Mouse (Mus musculus): ENCODE data around the gene Pi4kb. TPM values are rescaled to one million over a fixed set of nuclear protein-coding genes. Genes with fewer than 3 reads are reported as not detected.

The Pi4kb gene
- total and polyA plus RNA-seq, 3 experiments = 24.0 to 39.2 (median 30.7) TPM

DNA sequence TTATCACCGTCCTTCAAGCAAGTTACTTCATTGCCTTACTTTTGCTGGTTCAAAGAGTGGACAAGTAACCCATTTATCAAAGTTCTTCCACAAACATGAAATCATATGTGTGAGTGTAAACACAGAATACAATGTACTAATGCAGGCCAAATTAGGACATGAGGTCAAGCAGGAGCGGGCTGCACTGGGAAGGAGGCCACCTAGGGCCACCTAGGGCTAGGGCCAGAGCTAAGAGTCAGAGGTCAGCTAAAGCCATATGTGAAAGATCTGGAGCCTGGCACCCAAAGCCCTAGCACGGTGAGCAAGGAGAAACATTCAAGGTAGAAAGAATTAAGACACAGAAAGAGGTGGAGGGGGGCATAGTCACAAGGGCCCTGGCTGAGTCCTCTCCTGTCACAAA, 38.5 kb downstream of the Pi4kb start:
- Histone ChIP-seq H3K4me1 (ENCODE audit: control insufficient read depth in 1 of 2, insufficient read depth in 2 of 2) (peaks cover 11 to 49% of the 10 kb centered on the region in 2 experiments), H3K27ac (ENCODE audit: insufficient read depth, low read depth) (no peak overlapping the region), H3K79me2 (replicated peaks; ENCODE audit: control insufficient read depth, extremely low read depth, insufficient read depth, poor library complexity, severe bottlenecking) (peaks cover 9% of the 10 kb centered on the region), H3K4me2 (ENCODE audit: insufficient read depth, low read depth, poor library complexity, severe bottlenecking) (no peak overlapping the region; the same call in 1 of the 2 replicates), H3K9me3 (replicated peaks; ENCODE audit: low read length) (no peaks in the 10 kb centered on the region), H3K9ac (ENCODE audit: insufficient read depth, low read depth) (no peak overlapping the region), H3K27me3 (replicated peaks) (no peaks in the 10 kb centered on the region), H3K4me3 (replicated peaks in 1 of 3; ENCODE audit: low read depth in 2 of 3, low read length in 2 of 3, poor library complexity in 1 of 3) (no peak overlapping the region), H3K36me3 (replicated peaks in 1 of 2; ENCODE audit: control insufficient read depth in 1 of 2, insufficient read depth in 1 of 2, low read length in 1 of 2) (peaks cover 40 to 53% of the 10 kb centered on the region in 2 experiments)
- no peak for DNase-seq (ENCODE audit: extremely low read depth)
- in situ Hi-C loops (cut with MboI; ENCODE audit: low pct_ligation_motif_present, low pct_unique_long_range_greater_than_20kb, low sequenced_read_pairs) (loop anchor here (5.0 kb wide), 1 partner anchor 56 kb away; no protein-coding TSS in a partner anchor), dilution Hi-C loops (cut with MboI; ENCODE audit: extremely low pct_ligation_motif_present, extremely low pct_unique_long_range_greater_than_20kb, low sequenced_read_pairs) (no loop called here)
- TF ChIP-seq SMC3 (IDR thresholded peaks at IDR 0.05; ENCODE audit: low read depth, low read length) (no peak), USF2 (conservative IDR thresholded peaks at IDR 0.05; ENCODE audit: low read depth, low read length) (no peak), POLR2AphosphoS2 (IDR thresholded peaks at IDR 0.05; ENCODE audit: low read depth, low read length) (no peak), MAZ (IDR thresholded peaks at IDR 0.05; ENCODE audit: low read depth, low read length) (no peak), NRF1 (IDR thresholded peaks at IDR 0.05; ENCODE audit: low read depth, low read length) (no peak), HCFC1 (IDR thresholded peaks at IDR 0.05; ENCODE audit: low read depth, low read length) (no peak), ETS1 (conservative IDR thresholded peaks at IDR 0.05; ENCODE audit: low read depth, low read length) (no peak)

DNA sequence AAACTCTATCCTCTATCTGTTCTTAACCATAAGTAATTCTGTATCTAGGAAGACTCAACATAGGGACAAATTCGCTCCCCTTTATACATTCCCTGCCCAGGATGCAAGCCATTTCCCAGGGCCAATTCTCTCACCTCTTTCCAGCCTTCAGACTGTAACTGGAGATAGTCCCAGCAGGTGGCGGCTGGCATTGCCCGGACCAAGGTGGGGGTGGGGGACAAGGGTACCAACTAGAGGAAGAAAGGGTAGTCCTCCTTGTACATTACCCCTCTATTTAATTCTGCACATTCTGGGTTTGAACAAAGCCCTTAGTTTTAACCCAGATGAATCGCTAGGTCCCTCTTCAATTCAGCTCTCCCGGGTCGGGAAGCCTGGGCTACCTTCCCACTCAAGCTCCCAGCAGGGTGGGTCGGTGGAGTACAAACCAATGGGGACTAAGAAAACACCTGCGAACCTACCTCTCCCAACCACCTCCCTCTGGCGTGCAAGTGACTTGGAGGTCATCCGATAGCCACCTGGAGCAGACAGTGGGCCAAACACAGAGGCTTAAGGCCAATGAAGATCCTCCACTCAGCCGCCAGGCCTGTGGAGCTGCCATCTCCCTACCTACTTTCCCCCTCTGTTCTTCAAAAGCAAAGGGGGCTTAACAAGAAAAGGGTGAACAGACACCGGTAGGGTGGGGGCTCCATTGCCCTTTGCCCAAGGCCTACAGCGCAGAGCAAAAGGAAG, 39.3 kb downstream of the Pi4kb start:
- peaks cover 32 to 44% of the 10 kb centered on the region in 2 experiments for H3K36me3 ChIP-seq (replicated peaks in 1 of 2; ENCODE audit: control insufficient read depth in 1 of 2, insufficient read depth in 1 of 2, low read length in 1 of 2)
- 0 out of 2 replicates have a peak, but pooled peaks have one; percentile 15 for TF ChIP-seq SIN3A (IDR thresholded peaks at IDR 0.05; ENCODE audit: low read length)
- TF ChIP-seq RAD21 (IDR thresholded peaks at IDR 0.05; ENCODE audit: low read depth, low read length) = no peak
- TF ChIP-seq SMC3 (IDR thresholded peaks at IDR 0.05; ENCODE audit: low read depth, low read length) = no peak
- TF ChIP-seq NELFE (IDR thresholded peaks at IDR 0.05; ENCODE audit: low read depth, low read length) = no peak
- no peak for TF ChIP-seq HCFC1 (IDR thresholded peaks at IDR 0.05; ENCODE audit: low read depth, low read length)
- no peak for TF ChIP-seq POLR2A (IDR thresholded peaks at IDR 0.05; ENCODE audit: low read depth, low read length)
- no peak for TF ChIP-seq JUN (IDR thresholded peaks at IDR 0.05; ENCODE audit: insufficient read depth, low read depth, low read length)
- no peak for TF ChIP-seq CTCF (conservative IDR thresholded peaks at IDR 0.05 in 1 of 2, IDR thresholded peaks at IDR 0.05 in 1 of 2; ENCODE audit: low read depth in 2 of 2, low read length in 2 of 2)
- no peak for TF ChIP-seq MAFK (IDR thresholded peaks at IDR 0.05; ENCODE audit: insufficient replicate concordance, low read length)
- TF ChIP-seq CHD1 (IDR thresholded peaks at IDR 0.05; ENCODE audit: low read depth, low read length) = 0 out of 2 replicates have a peak, but pooled peaks have one; percentile 49
- TF ChIP-seq ZMIZ1 (IDR thresholded peaks at IDR 0.05; ENCODE audit: low read depth, low read length) = no peak
- no peak for TF ChIP-seq PAX5 (IDR thresholded peaks at IDR 0.05; ENCODE audit: low read length)
- no peak; the same call in 1 of the 2 replicates for TF ChIP-seq CHD2 (IDR thresholded peaks at IDR 0.05; ENCODE audit: low read length)
- TF ChIP-seq RCOR1 (conservative IDR thresholded peaks at IDR 0.05; ENCODE audit: low read depth, low read length) = no peak
- peaks cover 9% of the 10 kb centered on the region for H3K79me2 ChIP-seq (replicated peaks; ENCODE audit: control insufficient read depth, extremely low read depth, insufficient read depth, poor library complexity, severe bottlenecking)
- H3K27ac ChIP-seq (ENCODE audit: insufficient read depth, low read depth) = no peak overlapping the region
- peaks cover 2 to 40% of the 10 kb centered on the region in 2 experiments; a peak in 2 of 4 replicates for H3K4me1 ChIP-seq (ENCODE audit: control insufficient read depth in 1 of 2, insufficient read depth in 2 of 2)
- H3K27me3 ChIP-seq (replicated peaks) = no peaks in the 10 kb centered on the region
- no peaks in the 10 kb centered on the region for H3K9me3 ChIP-seq (replicated peaks; ENCODE audit: low read length)
- in situ Hi-C loops (cut with MboI; ENCODE audit: low pct_ligation_motif_present, low pct_unique_long_range_greater_than_20kb, low sequenced_read_pairs) (loop anchor here (5.0 kb wide), 1 partner anchor 57 kb away; no protein-coding TSS in a partner anchor), dilution Hi-C loops (cut with MboI; ENCODE audit: extremely low pct_ligation_motif_present, extremely low pct_unique_long_range_greater_than_20kb, low sequenced_read_pairs) (no loop called here)
- H3K9ac ChIP-seq (ENCODE audit: insufficient read depth, low read depth) = peak overlapping the region; percentile 60
- H3K4me3 ChIP-seq (replicated peaks in 1 of 3; ENCODE audit: low read depth in 2 of 3, low read length in 2 of 3, poor library complexity in 1 of 3) = peak overlapping the region; percentile 68 to 86 (median 83)
- H3K4me2 ChIP-seq (ENCODE audit: insufficient read depth, low read depth, poor library complexity, severe bottlenecking) = peak overlapping the region; percentile 82
- DNase-seq (ENCODE audit: extremely low read depth) = no peak

All from CH12.LX (cell line).